Mouse (Mus musculus) kidney, postnatal 0 days (tissue): ENCODE data around the gene Tdrd6. TPM values are rescaled to one million over a fixed set of nuclear protein-coding genes. Genes with fewer than 3 reads are reported as not detected.
A peak's percentile ranks its signal among the peaks of the same experiment; 100 is the strongest.

ENCODE experiments used
- ATAC-seq: fragments of 200-750 bp; cut with Nextera tagmentation; replicated peaks from 2 replicates; pipeline ENCODE4 v1.8.0; 2017; ENCODE audit warnings: low read depth, moderate number of reproducible peaks, moderate TSS enrichment, moderate library complexity; ENCODE audit not compliant: low FRiP score
- DNase-seq: peaks from one replicate; pipeline ENCODE4 v3.0.0-alpha.2; 2016; ENCODE audit warnings: low spot score
- H3K27ac ChIP-seq: fragments of 300-500 bp; sonication (generic); 2 replicates; pipeline ENCODE4 v1.5.1; 2014; ENCODE audit warnings: mild to moderate bottlenecking
- H3K27me3 ChIP-seq: fragments of 300-500 bp; sonication (generic); 2 replicates; pipeline ENCODE4 v1.6.1; 2014; ENCODE audit warnings: low read length, mixed read lengths; ENCODE audit not compliant: insufficient read depth
- H3K36me3 ChIP-seq: fragments of 300-500 bp; sonication (generic); 2 replicates; pipeline ENCODE4 v1.6.1; 2014; ENCODE audit warnings: low read length, mixed read lengths; ENCODE audit not compliant: insufficient read depth
- H3K4me1 ChIP-seq: fragments of 300-500 bp; sonication (generic); replicated peaks from 2 replicates; pipeline ENCODE4 v1.6.1; 2014; ENCODE audit warnings: antibody characterized with exemption, low read length, mixed read lengths; ENCODE audit not compliant: insufficient read depth
- H3K4me2 ChIP-seq: fragments of 300-500 bp; sonication (generic); 2 replicates; pipeline ENCODE4 v1.6.1; 2014; ENCODE audit warnings: mild to moderate bottlenecking, low read length, moderate library complexity, mixed read lengths
- H3K4me3 ChIP-seq: fragments of 300-500 bp; sonication (generic); replicated peaks from 2 replicates; pipeline ENCODE4 v1.5.1; 2014; ENCODE audit warnings: low read depth, low read length
- H3K9ac ChIP-seq: fragments of 300-500 bp; sonication (generic); 2 replicates; pipeline ENCODE4 v1.6.1; 2014; ENCODE audit warnings: low read depth, low read length
- H3K9me3 ChIP-seq: fragments of 300-500 bp; sonication (generic); replicated peaks from 2 replicates; pipeline ENCODE4 v1.6.1; 2016; ENCODE audit warnings: low read length, inconsistent platforms, mixed read lengths
- CTCF ChIP-seq: IDR thresholded peaks from 2 replicates; pipeline ENCODE4 v1.5.1; 2016; ENCODE audit warnings: antibody characterized with exemption, low read depth, mild to moderate bottlenecking, moderate library complexity
- WGBS: fragments of 180-500 bp; shearing (Covaris S2); extraction: QIAGEN DNeasy Blood & Tissue Kit; methylation state at CpG from one replicate; pipeline ENCODE4 v1.1.7; 2014; 5-methylcytosine and 5-hydroxymethylcytosine counted together
- polyA plus RNA-seq: library from polyadenylated mRNA; unstranded; fragments of >200 nt; fragmentation: Nextera tagmentation; extraction: Ambion mirVana; gene quantifications from 2 replicates; pipeline ENCODE4 v1.2.1, GENCODE M21; 2015

Gene Tdrd6
- polyA plus RNA-seq, result 0.26 and 0.58 TPM in 2 replicates

- WGBS, result 2% methylated on average over 82 of the region's 83 CpGs
- Histone ChIP-seq H3K4me1 (peaks cover 11% of the 10 kb centered on the region), H3K9me3 (no peaks in the 10 kb centered on the region), H3K4me3 (peak within 1 kb of the TSS; percentile 31), H3K4me2 (peak within 1 kb of the TSS; percentile 60), H3K36me3 (no peaks in the 10 kb centered on the region), H3K9ac (0 out of 2 replicates have a peak within 1 kb of the TSS, but pooled peaks have one; percentile 27), H3K27me3 (peaks cover 15% of the 10 kb centered on the region), H3K27ac (no peak within 1 kb of the TSS)
- DNase-seq (peak; percentile 14), ATAC-seq (peak; percentile 33)
- no peak for TF ChIP-seq CTCF
Measured at GRCm38 (mm10) chr17:43629496-43630426, at the start of gene Tdrd6. TSS of gene Tdrd6 (minus strand) at chr17:43630299.

GRCm38 (mm10) chr17:43677317-43677716 is 47.2 kb upstream of the Tdrd6 start:
- Histone ChIP-seq H3K4me2 (no peak overlapping the region), H3K36me3 (no peaks in the 10 kb centered on the region), H3K4me1 (no peaks in the 10 kb centered on the region; the same call in 1 of the 2 replicates), H3K27me3 (no peaks in the 10 kb centered on the region), H3K27ac (no peak overlapping the region), H3K9ac (no peak overlapping the region), H3K9me3 (no peaks in the 10 kb centered on the region), H3K4me3 (no peak overlapping the region)
- no peak for TF ChIP-seq CTCF
- WGBS, result 30% methylated on average over 1 of the region's 1 CpGs
- ATAC-seq (no peak), DNase-seq (no peak)

- TF ChIP-seq CTCF, result peak; percentile 24; the same call in 1 of the 2 replicates
- H3K4me3 ChIP-seq, result no peak overlapping the region
- no peak overlapping the region for H3K27ac ChIP-seq
- H3K9ac ChIP-seq, result no peak overlapping the region
- no peak for DNase-seq
- H3K9me3 ChIP-seq, result no peaks in the 10 kb centered on the region
- WGBS, result 100% methylated on average over 1 of the region's 1 CpGs
- no peak for ATAC-seq
- no peaks in the 10 kb centered on the region; the same call in 1 of the 2 replicates for H3K4me1 ChIP-seq
- H3K36me3 ChIP-seq, result no peaks in the 10 kb centered on the region
- no peaks in the 10 kb centered on the region for H3K27me3 ChIP-seq
- no peak overlapping the region for H3K4me2 ChIP-seq
Measured at GRCm38 (mm10) chr17:43676241-43676640, 46.1 kb upstream of the Tdrd6 start.

- WGBS, result 65% methylated on average over 1 of the region's 1 CpGs
- Histone ChIP-seq H3K9ac (no peak overlapping the region), H3K9me3 (no peaks in the 10 kb centered on the region), H3K4me1 (no peaks in the 10 kb centered on the region; the same call in 1 of the 2 replicates), H3K4me3 (no peak overlapping the region), H3K4me2 (no peak overlapping the region), H3K36me3 (no peaks in the 10 kb centered on the region), H3K27me3 (no peaks in the 10 kb centered on the region), H3K27ac (no peak overlapping the region)
- DNase-seq (peak; percentile 51), ATAC-seq (no peak)
- no peak for TF ChIP-seq CTCF
Measured at GRCm38 (mm10) chr17:43675228-43675627, 45.1 kb upstream of the Tdrd6 start.

- H3K9ac ChIP-seq, result no peak overlapping the region
- no peak for TF ChIP-seq CTCF
- no peaks in the 10 kb centered on the region for H3K4me1 ChIP-seq
- no peak overlapping the region for H3K27ac ChIP-seq
- no peak overlapping the region for H3K4me2 ChIP-seq
- H3K27me3 ChIP-seq, result no peaks in the 10 kb centered on the region
- no peaks in the 10 kb centered on the region for H3K36me3 ChIP-seq
- no peak overlapping the region for H3K4me3 ChIP-seq
- WGBS, result 70% methylated on average over 4 of the region's 4 CpGs
- H3K9me3 ChIP-seq, result no peaks in the 10 kb centered on the region
- DNase-seq, result no peak
- ATAC-seq, result no peak
Measured at GRCm38 (mm10) chr17:43671907-43672306, 41.8 kb upstream of the Tdrd6 start.

GRCm38 (mm10) chr17:43669145-43669695 is 39.1 kb upstream of the Tdrd6 start:
- H3K9ac ChIP-seq, result no peak overlapping the region
- peak overlapping the region; percentile 99; the same call in 1 of the 2 replicates for H3K4me2 ChIP-seq
- ATAC-seq (no peak), DNase-seq (no peak)
- 0 out of 2 replicates have a peak, but pooled peaks cover 7% of the 10 kb centered on the region for H3K4me1 ChIP-seq
- H3K36me3 ChIP-seq, result no peaks in the 10 kb centered on the region
- no peak overlapping the region for H3K27ac ChIP-seq
- TF ChIP-seq CTCF, result no peak
- no peaks in the 10 kb centered on the region for H3K27me3 ChIP-seq
- H3K9me3 ChIP-seq, result no peaks in the 10 kb centered on the region
- no peak overlapping the region for H3K4me3 ChIP-seq
- 58% methylated on average over 6 of the region's 6 CpGs for WGBS
